ENCODE assay signal across 8 mouse cellular contexts in genomic region chr3:135438913-135439531, GRCm38 (mm10). TPM values are rescaled to one million over a fixed set of nuclear protein-coding genes. Genes with fewer than 3 reads are reported as not detected.
A peak's percentile ranks its signal among the peaks of the same experiment; 100 is the strongest.
DNase-seq lines count a peak whose midpoint lies in the region; ATAC-seq and TF ChIP-seq lines count a peak whose summit lies in the region.

No protein-coding gene starts in this region.

- peak overlapping the region; percentile 100 for H3K27ac ChIP-seq in heart, embryonic 11.5 days (ENCODE audit: low read depth, low read length)
- peak overlapping the region; percentile 100 for H3K27ac ChIP-seq in kidney, embryonic 16.5 days (ENCODE audit: low read length)
- peak overlapping the region; percentile 100 for H3K27ac ChIP-seq in liver, embryonic 12.5 days

- peak overlapping the region; percentile 95 for H3K4me3 ChIP-seq in heart, embryonic 11.5 days (ENCODE audit: low read depth, low read length)
- H3K4me3 ChIP-seq in kidney, embryonic 16.5 days (ENCODE audit: low read length) = peak overlapping the region; percentile 64
- H3K4me3 ChIP-seq in liver, embryonic 12.5 days = peak overlapping the region; percentile 78

- peaks cover 10% of the 10 kb centered on the region; the same call in 1 of the 2 replicates for H3K4me1 ChIP-seq in heart, embryonic 11.5 days (ENCODE audit: control insufficient read depth, insufficient read depth, low read length)
- peaks cover 17% of the 10 kb centered on the region for H3K4me1 ChIP-seq in kidney, embryonic 16.5 days (ENCODE audit: insufficient read depth, low read length)
- H3K4me1 ChIP-seq in liver, embryonic 12.5 days = peaks cover 38% of the 10 kb centered on the region

- TF ChIP-seq POLR2A in brain, embryonic 14.5 days (IDR thresholded peaks at IDR 0.05; ENCODE audit: borderline replicate concordance, extremely low read depth, insufficient read depth, insufficient read length, poor library complexity, severe bottlenecking) = peak; percentile 63; the same call in 1 of the 2 replicates

- ATAC-seq in erythroblast, adult 5-6 weeks (replicated peaks; ENCODE audit: low FRiP score, poor library complexity, severe bottlenecking) = peak; percentile 43
- ATAC-seq in heart, embryonic 11.5 days (replicated peaks; ENCODE audit: insufficient number of reproducible peaks, low FRiP score, low TSS enrichment) = peak; percentile 75
- peak; percentile 74 for ATAC-seq in kidney, embryonic 16.5 days (ENCODE audit: low FRiP score, low TSS enrichment)
- ATAC-seq in liver, embryonic 12.5 days = peak; percentile 68

- no peak for TF ChIP-seq CTCF in brain, embryonic 14.5 days (IDR thresholded peaks at IDR 0.05; ENCODE audit: borderline replicate concordance, extremely low read depth, insufficient read depth, insufficient read length)

- H3K4me2 ChIP-seq in heart, embryonic 11.5 days = peak overlapping the region; percentile 95
- H3K4me2 ChIP-seq in kidney, embryonic 16.5 days (replicated peaks; ENCODE audit: low read depth, low read length) = peak overlapping the region; percentile 95
- H3K4me2 ChIP-seq in liver, embryonic 12.5 days = peak overlapping the region; percentile 81

- no peaks in the 10 kb centered on the region for H3K9me3 ChIP-seq in heart, embryonic 11.5 days (replicated peaks; ENCODE audit: control insufficient read depth, low read length)
- no peaks in the 10 kb centered on the region for H3K9me3 ChIP-seq in kidney, embryonic 16.5 days (ENCODE audit: low read length)
- no peaks in the 10 kb centered on the region for H3K9me3 ChIP-seq in liver, embryonic 12.5 days (replicated peaks)

- no peaks in the 10 kb centered on the region for H3K36me3 ChIP-seq in heart, embryonic 11.5 days (ENCODE audit: control insufficient read depth, insufficient read depth, low read length)
- peaks cover 3% of the 10 kb centered on the region; the same call in 1 of the 2 replicates for H3K36me3 ChIP-seq in kidney, embryonic 16.5 days (ENCODE audit: insufficient read depth, low read length)
- H3K36me3 ChIP-seq in liver, embryonic 12.5 days = peaks cover 26% of the 10 kb centered on the region
- H3K36me3 ChIP-seq in splenic B cell, adult 2 months (ENCODE audit: control insufficient read depth, insufficient read depth, low read length, poor library complexity, severe bottlenecking) = peaks cover 5% of the 10 kb centered on the region; the same call in 1 of the 2 replicates

- peak; percentile 95 for DNase-seq in CD4-positive helper T cell, adult 2 months (ENCODE audit: low read depth, low spot score)
- peak; percentile 89 for DNase-seq in brain, embryonic 14.5 days (ENCODE audit: low read depth)
- DNase-seq in naive thymus-derived CD4-positive, alpha-beta T cell, adult 2 months (ENCODE audit: low read depth) = peak; percentile 92
- DNase-seq in splenic B cell, adult 2 months (ENCODE audit: low read depth, low spot score) = peak; percentile 86

- H3K27me3 ChIP-seq in heart, embryonic 11.5 days (ENCODE audit: control insufficient read depth, insufficient read depth, low read length) = no peaks in the 10 kb centered on the region
- H3K27me3 ChIP-seq in kidney, embryonic 16.5 days (ENCODE audit: insufficient read depth, low read length) = no peaks in the 10 kb centered on the region
- H3K27me3 ChIP-seq in liver, embryonic 12.5 days (replicated peaks) = no peaks in the 10 kb centered on the region
- no peaks in the 10 kb centered on the region for H3K27me3 ChIP-seq in splenic B cell, adult 2 months (ENCODE audit: control insufficient read depth, insufficient read depth, low read length, poor library complexity, severe bottlenecking)

- peak overlapping the region; percentile 98 for H3K9ac ChIP-seq in heart, embryonic 11.5 days (ENCODE audit: low read depth, low read length)
- H3K9ac ChIP-seq in kidney, embryonic 16.5 days (replicated peaks; ENCODE audit: low read length) = peak overlapping the region; percentile 99
- peak overlapping the region; percentile 97 for H3K9ac ChIP-seq in liver, embryonic 12.5 days

- WGBS in heart, embryonic 11.5 days (ENCODE audit: insufficient replicate concordance) = under 1% methylated on average over 51 of the region's 76 CpGs
- under 1% methylated on average over 62 of the region's 76 CpGs for WGBS in kidney, embryonic 16.5 days
- WGBS in liver, embryonic 12.5 days (ENCODE audit: insufficient replicate concordance) = under 1% methylated on average over 51 of the region's 76 CpGs

RNA-seq across cellular contexts. Expression of gene Ube2d3, which starts 1.1 kb away (rescaled TPM):
- 299 and 350 TPM in 2 replicates for polyA plus RNA-seq in brain, embryonic 14.5 days (2012; rRNA removed)
- 298 and 352 TPM in 2 replicates for total RNA-seq in erythroblast, adult 5-6 weeks (2015; ENCODE audit: low replicate concordance)
- total RNA-seq in erythroblast, adult 5-6 weeks (2017; ENCODE audit: low replicate concordance) = 160 and 276 TPM in 2 replicates
- 497 and 511 TPM in 2 replicates for polyA plus RNA-seq in heart, embryonic 11.5 days (2014; fragmentation: Nextera tagmentation; extraction: Ambion mirVana)
- polyA plus RNA-seq in kidney, embryonic 16.5 days (2015; fragmentation: Nextera tagmentation; extraction: Ambion mirVana) = 524 and 536 TPM in 2 replicates
- 331 and 332 TPM in 2 replicates for polyA plus RNA-seq in liver, embryonic 12.5 days (2016; fragmentation: Nextera tagmentation; extraction: Ambion mirVana)

RNA-seq across cellular contexts. Expression of gene Cisd2, which starts 15.3 kb away (rescaled TPM):
- polyA plus RNA-seq in brain, embryonic 14.5 days (2012; rRNA removed) = 48.5 and 48.9 TPM in 2 replicates
- 20.1 and 21.1 TPM in 2 replicates for total RNA-seq in erythroblast, adult 5-6 weeks (2015; ENCODE audit: low replicate concordance)
- total RNA-seq in erythroblast, adult 5-6 weeks (2017; ENCODE audit: low replicate concordance) = 9.6 and 13.4 TPM in 2 replicates
- polyA plus RNA-seq in heart, embryonic 11.5 days (2014; fragmentation: Nextera tagmentation; extraction: Ambion mirVana) = 54.9 and 59.2 TPM in 2 replicates
- 70.2 and 74.5 TPM in 2 replicates for polyA plus RNA-seq in kidney, embryonic 16.5 days (2015; fragmentation: Nextera tagmentation; extraction: Ambion mirVana)
- polyA plus RNA-seq in liver, embryonic 12.5 days (2016; fragmentation: Nextera tagmentation; extraction: Ambion mirVana) = 45.4 and 45.7 TPM in 2 replicates

RNA-seq across cellular contexts. Expression of gene Manba, which starts 46.4 kb away (rescaled TPM):
- polyA plus RNA-seq in brain, embryonic 14.5 days (2012; rRNA removed) = 2.0 and 3.1 TPM in 2 replicates
- total RNA-seq in erythroblast, adult 5-6 weeks (2015; ENCODE audit: low replicate concordance) = 3.1 and 4.6 TPM in 2 replicates
- 7.2 and 8.9 TPM in 2 replicates for total RNA-seq in erythroblast, adult 5-6 weeks (2017; ENCODE audit: low replicate concordance)
- 29.7 and 32.8 TPM in 2 replicates for polyA plus RNA-seq in heart, embryonic 11.5 days (2014; fragmentation: Nextera tagmentation; extraction: Ambion mirVana)
- 36.5 and 39.6 TPM in 2 replicates for polyA plus RNA-seq in kidney, embryonic 16.5 days (2015; fragmentation: Nextera tagmentation; extraction: Ambion mirVana)
- polyA plus RNA-seq in liver, embryonic 12.5 days (2016; fragmentation: Nextera tagmentation; extraction: Ambion mirVana) = 6.8 and 7.3 TPM in 2 replicates

Comparison
In these comparisons a context has a peak if more than half of its experiments do, and no peak if none do; other contexts are left out.
1. Peak in every context shown above with its lines: DNase-seq, ATAC-seq, H3K4me3 ChIP-seq and H3K27ac ChIP-seq.